Mouse (Mus musculus): Measurements from ENCODE around the gene Hhat. TPM values are rescaled to one million over a fixed set of nuclear protein-coding genes. Genes with fewer than 3 reads are reported as not detected.

Gene Hhat
- total RNA-seq, 2 experiments from 2014 or later, result 3.8 to 5.6 TPM

- DNase-seq, result no peak
Measured at GRCm38 (mm10) chr1:192741896-192742295, 29.1 kb downstream of the Hhat start.

- DNase-seq, result no peak
Measured at GRCm38 (mm10) chr1:192736524-192736923, 34.5 kb downstream of the Hhat start.

- DNase-seq, result peak; percentile 14
Measured at GRCm38 (mm10) chr1:192736002-192736426, 35.0 kb downstream of the Hhat start.

GRCm38 (mm10) chr1:192730517-192730916 is 40.5 kb downstream of the Hhat start:
- DNase-seq, result no peak

GRCm38 (mm10) chr1:192726996-192727624 is 43.9 kb downstream of the Hhat start:
- peak; percentile 77 for DNase-seq

GRCm38 (mm10) chr1:192722147-192722546 is 48.9 kb downstream of the Hhat start:
- peak; percentile 77 for DNase-seq

- no peak for DNase-seq
Measured at GRCm38 (mm10) chr1:192720156-192720555, 50.9 kb downstream of the Hhat start.

- peak; percentile 73 for DNase-seq
Measured at GRCm38 (mm10) chr1:192711779-192712348, 59.2 kb downstream of the Hhat start.

- no peak for DNase-seq
Measured at GRCm38 (mm10) chr1:192700339-192701073, 70.5 kb downstream of the Hhat start.

GRCm38 (mm10) chr1:192699101-192699500 is 71.9 kb downstream of the Hhat start:
- no peak for DNase-seq

GRCm38 (mm10) chr1:192696371-192696863 is 74.6 kb downstream of the Hhat start:
- DNase-seq, result no peak

GRCm38 (mm10) chr1:192693644-192694043 is 77.4 kb downstream of the Hhat start:
- DNase-seq, result no peak

GRCm38 (mm10) chr1:192692982-192693381 is 78.0 kb downstream of the Hhat start:
- DNase-seq, result no peak

GRCm38 (mm10) chr1:192682219-192682951 is 88.6 kb downstream of the Hhat start:
- no peak for DNase-seq

- DNase-seq, result no peak
Measured at GRCm38 (mm10) chr1:192677236-192677635, 93.8 kb downstream of the Hhat start.

- DNase-seq, result no peak
Measured at GRCm38 (mm10) chr1:192663608-192664007, 107.4 kb downstream of the Hhat start.

GRCm38 (mm10) chr1:192663092-192663491 is 107.9 kb downstream of the Hhat start:
- DNase-seq, result no peak

GRCm38 (mm10) chr1:192661612-192662011 is 109.4 kb downstream of the Hhat start:
- no peak for DNase-seq

- DNase-seq, result no peak
Measured at GRCm38 (mm10) chr1:192657417-192657816, 113.6 kb downstream of the Hhat start.

GRCm38 (mm10) chr1:192651981-192652605 is 118.9 kb downstream of the Hhat start:
- DNase-seq, result peak; percentile 44

- DNase-seq, result no peak
Measured at GRCm38 (mm10) chr1:192650586-192650985, 120.4 kb downstream of the Hhat start.

- no peak for DNase-seq
Measured at GRCm38 (mm10) chr1:192650023-192650422, 121.0 kb downstream of the Hhat start.
